Mouse (Mus musculus) forebrain, embryonic 10.5 days (tissue): ENCODE results near the gene Olfr615. TPM values are rescaled to one million over a fixed set of nuclear protein-coding genes. Genes with fewer than 3 reads are reported as not detected.

Experiments used
- microRNA-seq: library from miRNA; unstranded; fragments of <30 nt; microRNA quantifications from one replicate; pipeline ENCODE4, GENCODE M21; 2017
- polyA plus RNA-seq: library from polyadenylated mRNA; unstranded; fragments of >200 nt; fragmentation: Nextera tagmentation; extraction: Ambion mirVana; gene quantifications from 2 replicates; pipeline ENCODE4 v1.2.1, GENCODE M21; 2016

The Olfr615 gene
- polyA plus RNA-seq, 1 experiment from 2014 or later: not detected

Small RNAs within 50 kb of the gene (microRNA-seq; reads per million reads assigned to microRNA genes)
- not detected for gene Gm26506

Other genes with a start within 250 kb of the Olfr615 start
- not detected in 2 replicates for gene Olfr597, start 239.8 kb upstream of the Olfr615 start, polyA plus RNA-seq
- not detected in 2 replicates for gene Olfr598, start 232.5 kb upstream of the Olfr615 start, polyA plus RNA-seq
- gene Olfr599, start 220.2 kb upstream of the Olfr615 start, polyA plus RNA-seq: not detected in 2 replicates
- not detected in 2 replicates for gene Olfr600, start 206.4 kb upstream of the Olfr615 start, polyA plus RNA-seq
- gene Olfr601, start 193.4 kb upstream of the Olfr615 start, polyA plus RNA-seq: not detected in 2 replicates
- not detected in 2 replicates for gene Olfr603, start 169.9 kb upstream of the Olfr615 start, polyA plus RNA-seq
- not detected in 2 replicates for gene Usp17lc, start 141.0 kb upstream of the Olfr615 start, polyA plus RNA-seq
- gene Olfr605, start 110.6 kb upstream of the Olfr615 start, polyA plus RNA-seq: not detected in 2 replicates
- gene Olfr606, start 107.0 kb upstream of the Olfr615 start, polyA plus RNA-seq: not detected in 2 replicates
- gene Olfr607, start 91.9 kb upstream of the Olfr615 start, polyA plus RNA-seq: not detected in 2 replicates
- not detected in 2 replicates for gene Olfr608, start 86.2 kb upstream of the Olfr615 start, polyA plus RNA-seq
- gene Olfr609, start 58.0 kb upstream of the Olfr615 start, polyA plus RNA-seq: not detected in 2 replicates
- not detected in 2 replicates for gene Olfr610, start 44.0 kb upstream of the Olfr615 start, polyA plus RNA-seq
- gene Olfr611, start 35.2 kb upstream of the Olfr615 start, polyA plus RNA-seq: not detected in 2 replicates
- not detected in 2 replicates for gene Olfr612, start 13.4 kb upstream of the Olfr615 start, polyA plus RNA-seq
- not detected in 2 replicates for gene Olfr613, start 8.0 kb upstream of the Olfr615 start, polyA plus RNA-seq
- gene Olfr616, start 13.1 kb downstream of the Olfr615 start, polyA plus RNA-seq: not detected in 2 replicates
- not detected in 2 replicates for gene Olfr617, start 17.0 kb downstream of the Olfr615 start, polyA plus RNA-seq
- gene Olfr618, start 34.0 kb downstream of the Olfr615 start, polyA plus RNA-seq: not detected in 2 replicates
- not detected in 2 replicates for gene Olfr619, start 44.5 kb downstream of the Olfr615 start, polyA plus RNA-seq
- gene Olfr620, start 56.5 kb downstream of the Olfr615 start, polyA plus RNA-seq: not detected in 2 replicates
- gene Olfr622, start 86.6 kb downstream of the Olfr615 start, polyA plus RNA-seq: not detected in 2 replicates
- gene Olfr623, start 107.6 kb downstream of the Olfr615 start, polyA plus RNA-seq: not detected in 2 replicates
- gene Olfr624, start 115.1 kb downstream of the Olfr615 start, polyA plus RNA-seq: 0.04 TPM in 2 replicates
- not detected in 2 replicates for gene Olfr625-ps1, start 126.6 kb downstream of the Olfr615 start, polyA plus RNA-seq
- gene Olfr243, start 158.6 kb downstream of the Olfr615 start, polyA plus RNA-seq: not detected in 2 replicates
- not detected in 2 replicates for gene Olfr628, start 174.3 kb downstream of the Olfr615 start, polyA plus RNA-seq
- gene Olfr629, start 188.9 kb downstream of the Olfr615 start, polyA plus RNA-seq: not detected in 2 replicates
- not detected in 2 replicates for gene Olfr630, start 201.3 kb downstream of the Olfr615 start, polyA plus RNA-seq
- not detected in 2 replicates for gene Olfr69, start 215.5 kb downstream of the Olfr615 start, polyA plus RNA-seq
- gene Olfr68, start 223.6 kb downstream of the Olfr615 start, polyA plus RNA-seq: not detected in 2 replicates
- not detected in 2 replicates for gene Olfr67, start 235.7 kb downstream of the Olfr615 start, polyA plus RNA-seq